Mouse (Mus musculus) hindbrain, embryonic 15.5 days (tissue): Measurements from ENCODE around the gene Slc38a11. TPM values are rescaled to one million over a fixed set of nuclear protein-coding genes. Genes with fewer than 3 reads are reported as not detected.

Experiments used
- ATAC-seq: fragments of 200-750 bp; cut with Nextera tagmentation; 2 replicates; pipeline ENCODE4 v1.8.0; 2017; ENCODE audit warnings: low read depth, moderate number of reproducible peaks, moderate TSS enrichment; ENCODE audit not compliant: low FRiP score
- H3K27ac ChIP-seq: fragments of 300-500 bp; sonication (generic); replicated peaks from 2 replicates; pipeline ENCODE4 v1.5.1; 2015; ENCODE audit warnings: mild to moderate bottlenecking, inconsistent platforms
- H3K27me3 ChIP-seq: fragments of 300-500 bp; sonication (generic); 2 replicates; pipeline ENCODE4 v1.6.1; 2015; ENCODE audit warnings: control low read depth, inconsistent platforms
- H3K36me3 ChIP-seq: fragments of 300-500 bp; sonication (generic); 2 replicates; pipeline ENCODE4 v1.6.1; 2015; ENCODE audit warnings: control low read depth, inconsistent platforms
- H3K4me1 ChIP-seq: fragments of 300-500 bp; sonication (generic); replicated peaks from 2 replicates; pipeline ENCODE4 v1.6.1; 2015; ENCODE audit warnings: control low read depth, inconsistent platforms
- H3K4me2 ChIP-seq: fragments of 300-500 bp; sonication (generic); 2 replicates; pipeline ENCODE4 v1.6.1; 2015; ENCODE audit warnings: moderate library complexity, mild to moderate bottlenecking, inconsistent platforms
- H3K4me3 ChIP-seq: fragments of 300-500 bp; sonication (generic); 2 replicates; pipeline ENCODE4 v1.5.1; 2015; ENCODE audit warnings: mild to moderate bottlenecking, inconsistent platforms
- H3K9ac ChIP-seq: fragments of 300-500 bp; sonication (generic); 2 replicates; pipeline ENCODE4 v1.6.1; 2015; ENCODE audit warnings: inconsistent platforms
- H3K9me3 ChIP-seq: fragments of 300-500 bp; sonication (generic); 2 replicates; pipeline ENCODE4 v1.6.1; 2016; ENCODE audit warnings: control low read depth, inconsistent platforms
- WGBS: fragments of 180-500 bp; shearing (Covaris S2); methylation state at CpG from one replicate; pipeline ENCODE4 v1.1.7; 2015; 5-methylcytosine and 5-hydroxymethylcytosine counted together
- polyA plus RNA-seq: library from polyadenylated mRNA; unstranded; fragments of >200 nt; fragmentation: Nextera tagmentation; extraction: Ambion mirVana; gene quantifications from 2 replicates; pipeline ENCODE4 v1.2.1, GENCODE M21; 2015

The Slc38a11 gene
- 0.92 and 1.9 TPM in 2 replicates for polyA plus RNA-seq

DNA sequence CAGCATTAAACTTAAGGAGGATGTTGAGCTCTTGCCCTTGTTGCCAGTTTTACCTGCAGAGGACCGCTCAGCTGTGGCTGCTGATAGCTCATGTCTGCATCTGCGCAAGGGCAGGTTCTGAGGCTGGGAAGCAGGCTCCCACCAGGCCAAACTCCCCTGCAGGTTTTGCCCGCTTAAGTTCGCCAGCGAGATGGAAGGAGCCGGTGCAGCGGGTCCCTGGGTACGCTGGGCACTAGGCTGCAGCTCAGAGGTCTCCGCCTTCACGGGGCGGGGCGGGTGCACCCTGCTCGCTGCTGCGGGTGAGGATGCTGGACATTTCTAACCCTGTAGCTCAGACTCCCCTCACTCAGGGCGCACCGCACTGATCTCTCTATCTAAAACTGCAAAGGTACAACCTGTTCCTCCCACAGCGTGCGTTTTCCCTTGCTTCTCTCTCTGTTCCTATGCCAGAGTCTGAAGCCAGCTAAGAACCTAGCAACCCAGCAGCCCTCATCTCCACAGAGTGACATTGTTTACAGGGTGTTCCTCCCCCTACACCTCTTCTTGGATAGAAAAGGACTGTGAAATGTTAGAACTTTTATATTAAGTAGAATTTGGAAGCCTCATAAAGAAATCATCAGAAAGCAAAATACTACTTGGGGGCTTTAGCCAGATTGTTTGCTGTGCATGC lies at the start of gene Slc38a11:
TSS of gene Slc38a11 (minus strand) at position 207 of the 670 bp plus-strand sequence.
- Histone ChIP-seq H3K36me3 (no peaks in the 10 kb centered on the region), H3K27ac (no peak within 1 kb of the TSS), H3K27me3 (no peaks in the 10 kb centered on the region), H3K4me3 (peak within 1 kb of the TSS; percentile 32), H3K9ac (peak within 1 kb of the TSS; percentile 35; the same call in 1 of the 2 replicates), H3K4me2 (peak within 1 kb of the TSS; percentile 63), H3K4me1 (peaks cover 6% of the 10 kb centered on the region), H3K9me3 (no peaks in the 10 kb centered on the region)
- WGBS: 5% methylated on average over 18 of the region's 18 CpGs
- peak; percentile 71; the same call in 1 of the 2 replicates for ATAC-seq

DNA sequence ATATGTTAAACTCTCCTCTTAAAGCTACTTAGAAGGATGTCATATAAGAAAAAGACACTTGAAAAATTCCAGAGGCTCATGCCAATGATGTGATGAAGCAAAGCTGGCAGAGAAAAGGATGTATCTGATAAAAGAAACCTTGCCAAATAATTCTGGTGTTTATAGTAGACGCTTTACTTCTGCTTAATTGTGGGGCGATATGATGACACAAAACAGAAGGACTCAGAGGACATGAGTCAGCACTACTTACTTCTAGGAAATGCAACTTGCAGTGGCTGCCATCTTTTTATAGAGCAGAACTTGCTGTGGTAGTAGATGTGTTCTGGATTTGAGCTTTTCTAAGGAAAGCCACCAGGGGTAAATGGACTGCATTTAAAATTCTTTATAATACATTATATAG lies 43.3 kb upstream of the Slc38a11 start:
- Histone ChIP-seq H3K9me3 (no peaks in the 10 kb centered on the region), H3K4me2 (no peak overlapping the region), H3K27me3 (no peaks in the 10 kb centered on the region), H3K9ac (no peak overlapping the region), H3K4me1 (no peaks in the 10 kb centered on the region), H3K27ac (no peak overlapping the region), H3K36me3 (no peaks in the 10 kb centered on the region), H3K4me3 (no peak overlapping the region)
- 92% methylated on average over 2 of the region's 2 CpGs for WGBS
- ATAC-seq: no peak

DNA sequence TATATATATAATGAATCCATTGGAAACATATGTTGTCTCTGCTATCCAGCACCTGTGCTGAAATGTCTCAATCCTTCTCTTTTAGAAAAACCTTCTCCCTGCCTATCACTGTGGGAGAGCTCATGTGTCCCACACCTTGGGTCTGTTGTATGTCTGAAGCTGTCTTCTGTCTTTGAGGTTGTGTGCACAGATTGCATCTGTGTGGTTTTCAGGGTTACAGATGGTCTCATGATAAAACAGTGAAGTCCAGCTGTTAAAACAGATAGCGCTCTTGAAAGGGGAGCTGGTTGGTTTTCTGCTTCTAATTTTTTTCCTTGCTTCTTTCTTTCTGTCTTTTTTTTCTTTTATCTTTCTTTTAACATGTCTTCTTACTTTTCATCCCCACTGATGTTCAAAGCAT lies 41.6 kb upstream of the Slc38a11 start:
- WGBS: 97% methylated on average over 1 of the region's 1 CpGs
- H3K4me3 ChIP-seq: no peak overlapping the region
- H3K9me3 ChIP-seq: no peaks in the 10 kb centered on the region
- H3K36me3 ChIP-seq: no peaks in the 10 kb centered on the region
- no peaks in the 10 kb centered on the region for H3K4me1 ChIP-seq
- no peak for ATAC-seq
- H3K9ac ChIP-seq: no peak overlapping the region
- H3K27ac ChIP-seq: no peak overlapping the region
- no peaks in the 10 kb centered on the region for H3K27me3 ChIP-seq
- H3K4me2 ChIP-seq: no peak overlapping the region

DNA sequence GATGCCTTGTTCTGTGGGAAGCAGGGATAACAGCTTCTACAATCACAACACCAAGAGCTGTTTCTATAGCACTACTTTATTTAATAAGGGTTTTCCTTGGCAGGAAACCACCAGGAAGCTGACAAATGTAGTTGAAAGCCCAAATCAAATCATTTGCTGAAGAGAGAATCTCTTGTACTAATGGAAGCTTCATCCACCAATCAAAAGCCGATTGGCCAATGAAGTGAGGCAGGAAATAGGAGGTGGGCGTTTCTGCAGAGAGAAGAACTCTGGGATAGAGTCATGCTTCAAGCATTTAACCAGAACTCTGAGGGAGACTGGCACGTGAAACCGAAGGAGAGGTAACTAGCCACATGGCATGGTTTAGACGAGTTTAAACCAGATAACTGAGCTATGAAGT lies 38.2 kb upstream of the Slc38a11 start:
- Histone ChIP-seq H3K27ac (no peak overlapping the region), H3K27me3 (no peaks in the 10 kb centered on the region), H3K9me3 (no peaks in the 10 kb centered on the region), H3K9ac (no peak overlapping the region), H3K36me3 (no peaks in the 10 kb centered on the region), H3K4me3 (no peak overlapping the region), H3K4me1 (no peaks in the 10 kb centered on the region), H3K4me2 (no peak overlapping the region)
- ATAC-seq: no peak
- WGBS: 87% methylated on average over 5 of the region's 5 CpGs

DNA sequence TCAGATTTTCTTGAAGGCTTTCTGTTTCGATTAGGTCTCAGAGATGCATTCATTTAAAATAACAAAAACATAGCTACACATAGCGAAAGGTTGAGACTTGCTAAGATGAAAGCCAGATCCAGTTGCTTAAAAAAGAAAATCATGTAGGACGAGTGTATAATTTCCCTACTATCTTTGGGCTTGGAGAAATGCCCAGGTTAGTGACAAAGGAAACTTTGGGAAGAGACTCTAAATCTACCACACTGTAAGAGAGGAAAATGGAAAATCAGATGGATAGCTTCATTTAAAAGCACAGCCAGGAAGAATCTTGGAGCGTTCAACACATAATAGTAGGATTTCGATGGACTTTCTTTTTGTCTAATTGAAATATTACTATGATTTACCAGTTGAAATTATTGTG lies 36.1 kb upstream of the Slc38a11 start:
- no peaks in the 10 kb centered on the region for H3K4me1 ChIP-seq
- no peak overlapping the region for H3K27ac ChIP-seq
- no peak overlapping the region for H3K4me3 ChIP-seq
- H3K4me2 ChIP-seq: no peak overlapping the region
- H3K27me3 ChIP-seq: no peaks in the 10 kb centered on the region
- no peaks in the 10 kb centered on the region for H3K9me3 ChIP-seq
- no peaks in the 10 kb centered on the region for H3K36me3 ChIP-seq
- 85% methylated on average over 5 of the region's 5 CpGs for WGBS
- no peak for ATAC-seq
- no peak overlapping the region for H3K9ac ChIP-seq

DNA sequence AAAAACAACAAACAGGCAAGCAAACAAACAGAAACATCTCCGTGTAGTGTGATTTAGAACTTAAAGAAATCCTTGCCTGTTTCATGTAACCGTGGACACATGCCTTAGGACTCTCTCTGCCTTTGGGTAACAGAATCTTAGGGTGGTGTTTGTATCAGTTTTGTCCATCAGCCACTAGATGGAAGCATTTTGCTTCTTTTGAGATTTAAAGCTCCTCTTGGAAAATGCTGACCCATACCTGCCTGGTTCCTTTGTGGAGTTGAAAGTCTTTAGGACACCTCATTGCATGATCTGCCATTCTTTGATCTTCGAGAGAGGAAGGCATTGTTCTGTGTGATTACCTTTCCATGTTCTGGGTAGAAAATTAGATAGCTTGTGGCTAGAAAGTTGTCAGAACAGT lies 32.3 kb upstream of the Slc38a11 start:
- 18% methylated on average over 3 of the region's 3 CpGs for WGBS
- Histone ChIP-seq H3K4me1 (no peaks in the 10 kb centered on the region), H3K36me3 (no peaks in the 10 kb centered on the region), H3K4me3 (no peak overlapping the region), H3K9me3 (no peaks in the 10 kb centered on the region), H3K4me2 (no peak overlapping the region), H3K27me3 (no peaks in the 10 kb centered on the region), H3K27ac (no peak overlapping the region), H3K9ac (no peak overlapping the region)
- ATAC-seq: peak; percentile 81

DNA sequence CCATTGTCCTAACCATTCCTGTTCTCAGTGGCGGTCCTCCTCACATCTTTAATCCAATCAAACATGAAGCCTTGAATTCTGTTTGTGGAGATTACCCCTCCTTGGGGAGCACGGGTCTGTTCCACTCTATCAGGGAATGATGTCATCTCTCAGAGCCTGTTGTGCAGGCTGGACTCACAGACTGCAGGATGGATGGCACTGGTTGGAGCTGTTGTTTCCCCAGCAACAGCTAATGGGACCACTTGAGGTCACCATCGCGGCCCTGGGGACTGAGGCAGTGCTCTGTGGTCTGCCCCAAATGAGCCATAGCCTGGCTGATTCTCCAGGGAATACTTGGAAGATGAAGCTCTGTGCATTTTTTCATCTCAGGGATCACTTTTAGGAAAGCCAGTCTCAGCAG lies 29.2 kb upstream of the Slc38a11 start:
- 57% methylated on average over 4 of the region's 4 CpGs for WGBS
- no peaks in the 10 kb centered on the region for H3K4me1 ChIP-seq
- no peak for ATAC-seq

DNA sequence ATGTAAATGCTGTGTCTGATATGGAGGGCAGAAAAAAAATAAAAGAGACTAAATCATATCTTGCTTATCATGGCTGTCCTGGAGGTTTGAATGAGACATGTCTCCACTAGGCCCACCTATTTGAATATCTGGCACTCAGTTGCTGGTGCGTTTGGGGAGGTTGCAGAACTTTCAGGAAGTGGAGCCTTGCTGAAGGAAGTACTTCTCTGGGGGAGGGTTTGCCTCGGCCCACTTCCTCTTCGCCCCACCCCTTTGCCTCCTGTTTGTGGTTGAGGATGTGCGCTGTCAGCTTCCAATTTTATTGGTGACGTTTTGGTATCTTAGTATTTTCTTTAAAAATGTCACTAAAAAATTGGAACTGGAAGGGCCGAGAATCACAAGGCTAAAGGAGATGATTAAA lies 27.5 kb upstream of the Slc38a11 start:
- Histone ChIP-seq H3K4me3 (no peak overlapping the region), H3K27ac (no peak overlapping the region), H3K27me3 (no peaks in the 10 kb centered on the region), H3K9ac (no peak overlapping the region), H3K4me2 (no peak overlapping the region), H3K4me1 (no peaks in the 10 kb centered on the region), H3K36me3 (no peaks in the 10 kb centered on the region), H3K9me3 (no peaks in the 10 kb centered on the region)
- no peak for ATAC-seq
- 93% methylated on average over 6 of the region's 6 CpGs for WGBS

More for the DNA sequence above, 29.2 kb upstream of the Slc38a11 start:
- Histone ChIP-seq H3K27ac (no peak overlapping the region), H3K4me2 (no peak overlapping the region), H3K9me3 (no peaks in the 10 kb centered on the region), H3K27me3 (no peaks in the 10 kb centered on the region), H3K36me3 (no peaks in the 10 kb centered on the region), H3K9ac (no peak overlapping the region), H3K4me3 (no peak overlapping the region)

DNA sequence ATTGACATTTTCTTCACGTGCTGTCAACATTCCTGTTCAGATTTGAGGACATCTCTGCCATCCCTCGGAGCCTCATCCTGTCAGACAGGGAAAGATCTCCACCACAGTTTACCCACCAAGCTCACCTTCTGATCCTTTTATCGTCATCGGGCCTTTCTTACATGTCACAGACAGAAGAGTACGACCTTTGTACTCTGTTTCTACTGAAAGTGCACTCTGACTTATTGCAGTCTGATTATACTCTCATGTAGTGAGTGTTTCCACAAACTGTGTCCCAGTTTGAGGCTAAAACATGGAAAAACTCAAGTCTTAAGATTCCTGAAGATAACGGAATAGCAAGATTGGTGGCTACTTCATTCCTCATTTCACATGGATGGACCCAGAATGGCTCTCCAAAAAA lies 21.0 kb upstream of the Slc38a11 start:
- Histone ChIP-seq H3K9me3 (no peaks in the 10 kb centered on the region), H3K4me2 (no peak overlapping the region), H3K4me1 (no peaks in the 10 kb centered on the region), H3K4me3 (no peak overlapping the region), H3K36me3 (no peaks in the 10 kb centered on the region), H3K27ac (no peak overlapping the region), H3K9ac (no peak overlapping the region), H3K27me3 (no peaks in the 10 kb centered on the region)
- WGBS: 87% methylated on average over 6 of the region's 6 CpGs
- no peak for ATAC-seq

DNA sequence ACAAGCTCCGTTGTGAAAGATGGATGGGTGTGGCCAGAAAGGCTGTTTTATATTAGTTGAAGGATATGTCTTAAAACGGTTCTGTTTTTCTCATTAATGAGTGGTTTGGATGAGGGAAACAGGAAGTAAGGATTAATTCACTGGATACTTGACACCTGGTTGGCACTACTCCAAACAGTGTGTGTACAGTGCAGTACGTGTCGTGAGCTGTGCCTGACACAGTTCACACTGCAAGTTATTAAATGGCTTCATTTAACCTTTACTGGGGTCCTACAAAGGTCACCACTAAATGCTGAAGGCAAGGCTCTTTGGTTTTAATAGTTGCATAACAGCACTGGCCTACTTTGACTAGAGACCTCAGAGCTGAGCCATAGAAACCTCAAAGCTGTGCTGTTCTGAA lies 18.7 kb upstream of the Slc38a11 start:
- H3K36me3 ChIP-seq: no peaks in the 10 kb centered on the region
- H3K27me3 ChIP-seq: no peaks in the 10 kb centered on the region
- no peaks in the 10 kb centered on the region for H3K4me1 ChIP-seq
- WGBS: 50% methylated on average over 4 of the region's 4 CpGs
- no peak overlapping the region for H3K9ac ChIP-seq
- no peak overlapping the region for H3K4me2 ChIP-seq
- H3K9me3 ChIP-seq: no peaks in the 10 kb centered on the region
- ATAC-seq: 0 out of 2 replicates have a peak, but pooled peaks have one; percentile 34
- no peak overlapping the region for H3K27ac ChIP-seq
- H3K4me3 ChIP-seq: no peak overlapping the region

DNA sequence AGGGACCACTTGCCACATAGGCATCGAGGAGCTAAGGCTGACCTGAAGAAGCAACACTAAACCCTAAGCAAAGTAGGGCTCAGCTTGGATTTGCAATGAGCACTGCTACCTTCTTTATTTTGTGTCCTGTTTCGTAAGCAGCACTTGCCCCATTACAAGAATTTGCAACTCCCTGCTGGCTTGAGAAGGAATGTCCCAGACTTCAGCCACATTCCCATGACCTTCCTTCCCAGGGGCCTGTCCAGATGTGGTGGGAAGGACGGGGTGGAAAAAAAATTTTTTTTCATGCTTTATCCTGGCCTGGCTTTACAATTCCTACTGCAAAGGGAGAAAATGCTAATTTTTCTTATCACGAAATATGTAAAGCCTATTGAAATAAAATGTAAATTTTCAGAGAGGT lies 14.6 kb upstream of the Slc38a11 start:
- Histone ChIP-seq H3K4me2 (no peak overlapping the region), H3K27ac (no peak overlapping the region), H3K4me3 (no peak overlapping the region), H3K4me1 (no peaks in the 10 kb centered on the region), H3K9ac (no peak overlapping the region), H3K27me3 (no peaks in the 10 kb centered on the region), H3K9me3 (no peaks in the 10 kb centered on the region), H3K36me3 (no peaks in the 10 kb centered on the region)
- ATAC-seq: no peak
- WGBS: 66% methylated on average over 4 of the region's 4 CpGs

DNA sequence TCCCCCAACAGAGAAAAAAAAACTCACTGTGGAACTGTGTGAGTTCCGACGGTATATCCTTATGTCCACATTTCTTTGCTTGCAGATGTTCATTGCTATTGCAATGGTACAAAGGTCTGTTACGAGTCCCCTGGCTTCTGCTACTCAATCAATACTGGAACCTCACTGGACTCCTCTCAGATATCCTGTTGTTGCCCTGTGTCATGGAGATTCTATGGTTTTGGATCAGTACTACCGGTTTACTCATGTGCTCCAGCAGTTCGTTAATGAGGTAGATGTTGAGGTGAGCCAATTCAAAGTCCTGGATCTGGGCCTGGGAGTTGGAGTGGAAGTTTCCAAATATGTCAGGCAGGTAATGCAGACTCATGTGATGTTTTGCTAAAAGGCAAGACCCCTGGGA lies 10.6 kb upstream of the Slc38a11 start:
- ATAC-seq: no peak
- Histone ChIP-seq H3K9ac (no peak overlapping the region), H3K4me2 (no peak overlapping the region), H3K4me1 (no peaks in the 10 kb centered on the region), H3K9me3 (no peaks in the 10 kb centered on the region), H3K36me3 (no peaks in the 10 kb centered on the region), H3K4me3 (no peak overlapping the region), H3K27me3 (no peaks in the 10 kb centered on the region), H3K27ac (no peak overlapping the region)
- 91% methylated on average over 5 of the region's 5 CpGs for WGBS

DNA sequence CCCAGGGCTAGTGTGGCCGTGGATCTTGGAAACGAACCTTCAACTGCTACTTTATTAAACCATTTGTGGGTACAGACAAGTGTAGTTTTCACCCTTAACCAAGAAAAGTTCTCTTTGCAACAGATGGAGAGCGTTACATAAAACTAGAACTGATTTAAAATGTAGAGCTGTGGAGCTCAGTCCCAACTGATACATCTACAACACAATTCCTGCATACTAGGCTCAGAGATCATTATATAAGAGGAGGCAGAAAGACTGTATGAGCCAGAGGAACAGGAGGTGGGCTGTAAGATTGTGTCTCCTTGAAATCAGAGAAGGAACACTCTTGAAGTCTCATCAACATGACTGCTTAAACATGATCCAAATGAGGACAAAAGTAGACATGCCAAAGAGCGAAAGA lies 9.2 kb upstream of the Slc38a11 start:
- 94% methylated on average over 4 of the region's 4 CpGs for WGBS
- H3K27ac ChIP-seq: no peak overlapping the region
- H3K4me3 ChIP-seq: no peak overlapping the region
- no peaks in the 10 kb centered on the region for H3K36me3 ChIP-seq
- no peak overlapping the region for H3K4me2 ChIP-seq
- H3K4me1 ChIP-seq: no peaks in the 10 kb centered on the region
- H3K27me3 ChIP-seq: no peaks in the 10 kb centered on the region
- no peaks in the 10 kb centered on the region for H3K9me3 ChIP-seq
- no peak for ATAC-seq
- no peak overlapping the region for H3K9ac ChIP-seq
